Mouse (Mus musculus) lung, adult 2 months (tissue): Measurements from ENCODE around the gene Ncapg2.

Experiments used
- CTCF ChIP-seq: fragments of 200-500 bp; IDR thresholded peaks from 2 replicates; pipeline ENCODE4 v1.5.1; 2011; ENCODE audit warnings: mild to moderate bottlenecking, low read length, control low read depth; ENCODE audit not compliant: insufficient read depth
- POLR2A ChIP-seq: fragments of 200-500 bp; IDR thresholded peaks from 2 replicates; pipeline ENCODE4 v1.6.1; 2011; ENCODE audit warnings: low read depth, mild to moderate bottlenecking, control low read depth, low read length, borderline replicate concordance; ENCODE audit errors: extremely low read depth

- TF ChIP-seq CTCF (no peak), POLR2A (no peak)
Measured at GRCm38 (mm10) chr12:116467030-116467429, 61.8 kb downstream of the Ncapg2 start.
